Mouse (Mus musculus) heart, embryonic 13.5 days (tissue): Measurements from ENCODE around the gene Dda1. TPM values are rescaled to one million over a fixed set of nuclear protein-coding genes. Genes with fewer than 3 reads are reported as not detected.

ENCODE experiments used
- ATAC-seq: fragments of 200-750 bp; cut with Nextera tagmentation; 2 replicates; pipeline ENCODE4 v1.8.0; 2017; ENCODE audit warnings: moderate TSS enrichment; ENCODE audit not compliant: insufficient number of reproducible peaks, low FRiP score, low TSS enrichment; ENCODE audit errors: extremely low read depth
- H3K27ac ChIP-seq: fragments of 300-500 bp; sonication (generic); replicated peaks from 2 replicates; pipeline ENCODE4 v1.5.1; 2015; ENCODE audit warnings: moderate library complexity, mild to moderate bottlenecking, inconsistent platforms
- H3K27me3 ChIP-seq: fragments of 300-500 bp; sonication (generic); replicated peaks from 2 replicates; pipeline ENCODE4 v1.6.1; 2015; ENCODE audit warnings: mild to moderate bottlenecking, inconsistent platforms
- H3K36me3 ChIP-seq: fragments of 300-500 bp; sonication (generic); 2 replicates; pipeline ENCODE4 v1.6.1; 2015; ENCODE audit warnings: mild to moderate bottlenecking, inconsistent platforms
- H3K4me1 ChIP-seq: fragments of 300-500 bp; sonication (generic); 2 replicates; pipeline ENCODE4 v1.6.1; 2015; ENCODE audit warnings: inconsistent platforms
- H3K4me2 ChIP-seq: fragments of 300-500 bp; sonication (generic); 2 replicates; pipeline ENCODE4 v1.6.1; 2015; ENCODE audit warnings: inconsistent platforms, mild to moderate bottlenecking, moderate library complexity
- H3K4me3 ChIP-seq: fragments of 300-500 bp; sonication (generic); 2 replicates; pipeline ENCODE4 v1.5.1; 2015; ENCODE audit warnings: moderate library complexity, mild to moderate bottlenecking, inconsistent platforms
- H3K9ac ChIP-seq: fragments of 300-500 bp; sonication (generic); 2 replicates; pipeline ENCODE4 v1.6.1; 2015; ENCODE audit warnings: inconsistent platforms, mild to moderate bottlenecking, moderate library complexity
- H3K9me3 ChIP-seq: fragments of 300-500 bp; sonication (generic); 2 replicates; pipeline ENCODE4 v1.6.1; 2016; ENCODE audit warnings: inconsistent platforms
- WGBS: fragments of 180-500 bp; shearing (Covaris S2); methylation state at CpG from one replicate; pipeline ENCODE4 v1.1.7; 2015; ENCODE audit warnings: mixed read lengths; 5-methylcytosine and 5-hydroxymethylcytosine counted together
- polyA plus RNA-seq: library from polyadenylated mRNA; unstranded; fragments of >200 nt; fragmentation: Nextera tagmentation; extraction: Ambion mirVana; gene quantifications from 2 replicates; pipeline ENCODE4 v1.2.1, GENCODE M21; 2015

Gene Dda1
- polyA plus RNA-seq, 1 experiment from 2014 or later, result 75.6 TPM

- H3K27ac ChIP-seq, result peak overlapping the region; percentile 53
- under 1% methylated on average over 23 of the region's 24 CpGs for WGBS
- peak; percentile 12; the same call in 1 of the 2 replicates for ATAC-seq
- H3K4me3 ChIP-seq, result peak overlapping the region; percentile 69
- H3K36me3 ChIP-seq, result peaks cover 52% of the 10 kb centered on the region
- H3K4me1 ChIP-seq, result peaks cover 28% of the 10 kb centered on the region
- peak overlapping the region; percentile 93 for H3K4me2 ChIP-seq
- H3K9ac ChIP-seq, result peak overlapping the region; percentile 86
- H3K27me3 ChIP-seq, result no peaks in the 10 kb centered on the region
- H3K9me3 ChIP-seq, result no peaks in the 10 kb centered on the region
Observed at GRCm38 (mm10) chr8:71469411-71469810, 412 bp downstream of the Dda1 start.

GRCm38 (mm10) chr8:71470146-71470912 is 1.3 kb downstream of the Dda1 start:
- Histone ChIP-seq H3K27ac (no peak overlapping the region), H3K9ac (peak overlapping the region; percentile 86), H3K36me3 (peaks cover 61% of the 10 kb centered on the region), H3K4me1 (peaks cover 26% of the 10 kb centered on the region), H3K9me3 (no peaks in the 10 kb centered on the region), H3K4me2 (peak overlapping the region; percentile 93), H3K4me3 (peak overlapping the region; percentile 69), H3K27me3 (no peaks in the 10 kb centered on the region)
- 81% methylated on average over 3 of the region's 3 CpGs for WGBS
- ATAC-seq, result no peak

GRCm38 (mm10) chr8:71470913-71471255 is 1.9 kb downstream of the Dda1 start:
- H3K36me3 ChIP-seq, result peaks cover 58% of the 10 kb centered on the region
- H3K27me3 ChIP-seq, result no peaks in the 10 kb centered on the region
- ATAC-seq, result no peak
- H3K9ac ChIP-seq, result peak overlapping the region; percentile 37; the same call in 1 of the 2 replicates
- H3K4me1 ChIP-seq, result peaks cover 24% of the 10 kb centered on the region
- 0 out of 2 replicates have a peak overlapping the region, but pooled peaks have one; percentile 93 for H3K4me2 ChIP-seq
- H3K9me3 ChIP-seq, result no peaks in the 10 kb centered on the region
- H3K27ac ChIP-seq, result no peak overlapping the region
- no peak overlapping the region for H3K4me3 ChIP-seq
- 86% methylated on average over 5 of the region's 5 CpGs for WGBS

GRCm38 (mm10) chr8:71471861-71472260 is 2.9 kb downstream of the Dda1 start:
- Histone ChIP-seq H3K36me3 (peaks cover 49% of the 10 kb centered on the region), H3K27me3 (no peaks in the 10 kb centered on the region), H3K27ac (no peak overlapping the region), H3K9me3 (no peaks in the 10 kb centered on the region), H3K4me2 (no peak overlapping the region), H3K4me3 (no peak overlapping the region), H3K9ac (no peak overlapping the region), H3K4me1 (peaks cover 24% of the 10 kb centered on the region)
- no peak for ATAC-seq
- 93% methylated on average over 17 of the region's 17 CpGs for WGBS

- 79% methylated on average over 8 of the region's 8 CpGs for WGBS
- H3K4me1 ChIP-seq, result peaks cover 33% of the 10 kb centered on the region
Observed at GRCm38 (mm10) chr8:71472601-71473386, 3.8 kb downstream of the Dda1 start.

GRCm38 (mm10) chr8:71474344-71474743 is 5.3 kb downstream of the Dda1 start:
- no peak overlapping the region for H3K4me3 ChIP-seq
- H3K27me3 ChIP-seq, result peaks cover 19% of the 10 kb centered on the region
- peaks cover 29% of the 10 kb centered on the region for H3K4me1 ChIP-seq
- H3K4me2 ChIP-seq, result no peak overlapping the region
- WGBS, result 90% methylated on average over 18 of the region's 18 CpGs
- H3K36me3 ChIP-seq, result peaks cover 48% of the 10 kb centered on the region
- H3K27ac ChIP-seq, result no peak overlapping the region
- ATAC-seq, result no peak
- H3K9me3 ChIP-seq, result no peaks in the 10 kb centered on the region
- H3K9ac ChIP-seq, result no peak overlapping the region

More at GRCm38 (mm10) chr8:71472601-71473386, 3.8 kb downstream of the Dda1 start:
- Histone ChIP-seq H3K9me3 (no peaks in the 10 kb centered on the region), H3K27ac (no peak overlapping the region), H3K4me3 (no peak overlapping the region), H3K4me2 (no peak overlapping the region), H3K27me3 (peaks cover 5% of the 10 kb centered on the region; the same call in 1 of the 2 replicates), H3K36me3 (peaks cover 48% of the 10 kb centered on the region), H3K9ac (no peak overlapping the region)
- ATAC-seq, result no peak

GRCm38 (mm10) chr8:71474785-71475701 is 6.0 kb downstream of the Dda1 start:
- H3K27ac ChIP-seq, result 0 out of 2 replicates have a peak overlapping the region, but pooled peaks have one; percentile 79
- no peak for ATAC-seq
- 92% methylated on average over 25 of the region's 25 CpGs for WGBS
- H3K9me3 ChIP-seq, result no peaks in the 10 kb centered on the region
- peaks cover 48% of the 10 kb centered on the region for H3K36me3 ChIP-seq
- 0 out of 2 replicates have a peak overlapping the region, but pooled peaks have one; percentile 69 for H3K4me3 ChIP-seq
- peaks cover 24% of the 10 kb centered on the region for H3K4me1 ChIP-seq
- H3K27me3 ChIP-seq, result peaks cover 22% of the 10 kb centered on the region
- 0 out of 2 replicates have a peak overlapping the region, but pooled peaks have one; percentile 84 for H3K4me2 ChIP-seq
- peak overlapping the region; percentile 89; the same call in 1 of the 2 replicates for H3K9ac ChIP-seq

GRCm38 (mm10) chr8:71475702-71476075 is 6.7 kb downstream of the Dda1 start:
- peaks cover 46% of the 10 kb centered on the region for H3K36me3 ChIP-seq

GRCm38 (mm10) chr8:71476099-71476940 is 7.3 kb downstream of the Dda1 start:
- WGBS, result under 1% methylated on average over 111 of the region's 121 CpGs
- peak overlapping the region; percentile 84 for H3K4me2 ChIP-seq
- peaks cover 17% of the 10 kb centered on the region for H3K4me1 ChIP-seq

More at GRCm38 (mm10) chr8:71475702-71476075, 6.7 kb downstream of the Dda1 start:
- H3K4me1 ChIP-seq, result peaks cover 18% of the 10 kb centered on the region
- H3K9ac ChIP-seq, result peak overlapping the region; percentile 89
- H3K27ac ChIP-seq, result peak overlapping the region; percentile 79
- no peaks in the 10 kb centered on the region for H3K9me3 ChIP-seq
- H3K4me2 ChIP-seq, result peak overlapping the region; percentile 84
- peaks cover 28% of the 10 kb centered on the region for H3K27me3 ChIP-seq
- peak overlapping the region; percentile 69 for H3K4me3 ChIP-seq
- 22% methylated on average over 4 of the region's 4 CpGs for WGBS
- no peak for ATAC-seq

More at GRCm38 (mm10) chr8:71476099-71476940, 7.3 kb downstream of the Dda1 start:
- H3K27ac ChIP-seq, result peak overlapping the region; percentile 79
- no peaks in the 10 kb centered on the region for H3K9me3 ChIP-seq
- peaks cover 34% of the 10 kb centered on the region for H3K27me3 ChIP-seq
- peak overlapping the region; percentile 89 for H3K9ac ChIP-seq
- ATAC-seq, result peak; percentile 32; the same call in 1 of the 2 replicates
- peaks cover 40% of the 10 kb centered on the region for H3K36me3 ChIP-seq
- H3K4me3 ChIP-seq, result peak overlapping the region; percentile 69
